Mouse (Mus musculus) spleen, postnatal 10 days (tissue): ENCODE results near the gene Olfr1487.
"Not testable (repeated sequence)": the region's sequence is repeated elsewhere in the genome, so short reads cannot be mapped to it uniquely, and the experiment has no call there.

Experiments used
- DNase-seq, 2 experiments: peaks; one replicate each; pipeline ENCODE4 v3.0.0; 2021 to 2022; ENCODE audit warnings: low spot score in 2 of 2

Gene Olfr1487

DNA sequence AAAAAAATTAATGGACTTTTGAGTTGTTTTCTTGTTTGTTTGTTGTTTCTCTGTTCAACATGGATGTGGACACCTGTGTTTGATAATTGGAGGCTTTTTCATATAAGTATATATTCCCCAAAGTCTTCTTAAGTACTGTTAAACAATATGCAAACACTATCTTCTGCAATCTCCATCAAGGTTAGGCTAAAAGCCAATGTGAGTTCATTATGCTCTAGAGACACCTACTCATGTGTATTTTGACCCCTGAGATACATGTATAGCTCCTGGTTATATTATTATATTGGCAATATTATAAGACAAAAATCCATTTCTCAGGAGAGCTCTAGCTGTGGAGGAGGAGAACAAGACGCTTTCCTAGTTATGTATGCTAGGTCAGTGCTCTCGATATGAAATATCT, at the start of gene Olfr1487:
Gene Olfr1487, plus strand, starts transcription at position 301 of the 400 bp plus-strand sequence.
- not testable (repeated sequence) for DNase-seq

DNA sequence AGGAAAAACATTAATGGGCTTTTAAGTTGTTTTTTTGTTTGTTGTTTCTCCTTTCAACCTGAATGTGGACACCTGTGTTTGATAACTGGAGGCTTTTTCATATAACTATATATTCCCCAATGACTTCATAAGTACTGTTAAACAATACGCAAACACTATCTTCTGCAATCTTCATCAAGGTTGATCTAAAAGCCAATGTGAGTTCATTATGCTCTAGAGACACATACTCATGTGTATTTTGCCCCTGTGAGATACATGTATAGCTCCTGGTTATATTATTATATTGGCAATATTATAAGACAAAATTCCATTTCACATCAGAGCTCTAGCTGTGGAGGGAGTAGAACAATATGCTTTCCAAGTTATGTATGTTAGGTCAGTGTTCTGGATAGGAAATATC, 34.0 kb upstream of the Olfr1487 start, which contains the start of gene Olfr1484:
Gene Olfr1484, plus strand, starts transcription at position 301 of the 400 bp plus-strand sequence.
- DNase-seq = no peak

DNA sequence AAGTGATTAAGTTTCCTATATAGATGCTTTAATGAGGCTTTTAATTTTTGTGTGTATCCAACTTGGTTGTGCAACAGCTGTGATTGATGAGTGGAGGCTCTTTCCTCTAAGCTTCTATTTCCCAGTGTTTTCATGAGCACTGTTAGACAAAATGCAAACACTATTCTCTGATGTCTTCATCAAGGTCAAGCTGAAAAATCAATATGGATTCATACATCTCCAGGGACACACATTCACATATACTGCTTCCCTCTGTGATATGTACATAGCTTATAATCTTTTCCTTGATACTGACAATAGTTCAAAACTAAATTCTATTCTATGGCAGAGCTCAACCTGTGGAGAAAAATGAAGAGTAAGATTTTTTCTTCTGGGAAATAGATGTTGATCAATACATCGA, 14.1 kb downstream of the Olfr1487 start, which contains the start of gene Olfr1489:
Gene Olfr1489, plus strand, starts transcription at position 301 of the 400 bp plus-strand sequence.
- DNase-seq = no peak

DNA sequence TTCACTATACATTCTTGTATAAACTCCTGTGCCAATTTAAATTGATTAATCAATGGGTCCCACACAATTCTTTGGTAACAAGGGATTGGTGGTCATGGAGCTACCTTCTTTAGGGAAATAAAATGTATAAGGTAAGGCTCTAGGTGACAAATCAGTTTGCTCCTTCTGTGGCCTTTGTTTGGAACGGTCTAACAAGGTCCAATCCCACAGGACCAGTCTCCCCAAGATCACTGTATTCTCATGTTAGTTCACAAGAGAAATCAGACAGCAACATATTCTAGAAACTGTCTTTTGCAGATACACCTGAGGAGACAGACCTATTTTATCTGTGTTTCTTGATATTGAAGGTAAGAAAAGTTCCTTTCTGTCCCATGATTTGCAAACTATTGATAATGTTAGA, 33.6 kb downstream of the Olfr1487 start, which contains the start of gene Olfr1490:
Gene Olfr1490, plus strand, starts transcription at position 301 of the 400 bp plus-strand sequence.
- DNase-seq = no peak
